Mouse (Mus musculus) activated CD4-positive, CD25-positive, alpha-beta regulatory T cell, adult 4 months (primary cell): ENCODE measurements around the gene Pdcd11. TPM values are rescaled to one million over a fixed set of nuclear protein-coding genes. Genes with fewer than 3 reads are reported as not detected.

Experiments
- ATAC-seq: one replicate; pipeline ENCODE4 v1.8.0; 2017
- polyA plus RNA-seq, 2 experiments: library from polyadenylated mRNA; unstranded; fragments of 100-300 nt; shearing (Covaris generic); gene quantifications; one replicate each; pipeline ENCODE4 v1.2.1; 2017

Pdcd11 gene
- polyA plus RNA-seq, 2 experiments from 2014 or later = 6.5 to 7.7 TPM

DNA sequence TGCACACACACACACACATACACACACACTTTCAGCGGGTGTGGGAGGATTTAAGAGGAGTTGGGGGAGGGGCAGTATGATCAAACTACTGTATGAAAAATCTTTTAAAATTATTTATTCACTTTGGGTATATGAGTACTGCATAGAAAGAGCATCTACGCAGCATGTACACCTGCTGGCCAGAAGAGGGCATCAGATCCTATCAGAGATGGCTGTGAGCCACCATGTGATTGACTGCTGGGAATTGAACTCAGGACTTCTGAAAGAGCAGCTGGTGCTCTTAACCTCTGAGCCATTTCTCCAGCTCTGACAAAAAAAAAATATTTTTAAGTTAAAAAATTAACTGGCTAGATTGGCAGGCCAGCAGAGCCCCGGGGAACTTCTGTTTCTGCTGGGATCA lies 83.9 kb downstream of the Pdcd11 start:
- no peak for ATAC-seq

GRCm38 (mm10) chr19:47175472-47175871 lies 84.9 kb downstream of the Pdcd11 start:
- ATAC-seq = no peak

GRCm38 (mm10) chr19:47176916-47177505 lies 86.4 kb downstream of the Pdcd11 start:
- no peak for ATAC-seq

DNA sequence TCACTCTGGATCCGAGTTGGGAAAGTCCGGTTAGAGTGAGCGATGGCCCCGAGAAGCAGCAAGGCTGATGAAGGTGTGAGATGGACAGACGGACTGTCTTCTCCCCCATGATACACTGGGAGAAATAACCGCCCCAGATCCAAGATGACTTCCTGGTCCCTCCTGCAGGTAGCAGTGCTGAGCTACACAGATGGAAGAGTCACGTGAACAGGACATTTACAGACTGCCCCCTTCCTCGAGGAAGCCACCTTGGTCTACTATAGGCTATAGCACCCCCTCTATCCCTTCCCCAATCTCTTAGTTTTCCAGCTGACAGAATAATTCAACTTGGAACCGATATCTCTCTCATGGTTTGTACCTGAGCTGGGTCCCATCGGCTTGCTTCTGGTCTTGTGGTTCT lies 87.4 kb downstream of the Pdcd11 start:
- ATAC-seq = no peak

GRCm38 (mm10) chr19:47178431-47179271 lies 88.1 kb downstream of the Pdcd11 start, which contains the start of gene Neurl1a:
Gene Neurl1a (plus strand): TSS chr19:47178820.
- ATAC-seq = no peak

- no peak for ATAC-seq
Measured at GRCm38 (mm10) chr19:47179272-47179809, 88.8 kb downstream of the Pdcd11 start.

- no peak for ATAC-seq
Measured at GRCm38 (mm10) chr19:47180011-47180410, 89.4 kb downstream of the Pdcd11 start.

Other genes with a start within 250 kb of the Pdcd11 start
- not detected for gene Ina, start 76.1 kb upstream of the Pdcd11 start, polyA plus RNA-seq
- gene Nt5c2, start 75.6 kb upstream of the Pdcd11 start, polyA plus RNA-seq = 10 to 100 TPM; 22.6 to 25.4 TPM
- gene Pcgf6, start 39.9 kb upstream of the Pdcd11 start, polyA plus RNA-seq = 1 to 10 TPM; 6.5 to 8.6 TPM
- 1 to 10 TPM; 1.9 to 2.9 TPM for gene Taf5, start 23.0 kb upstream of the Pdcd11 start, polyA plus RNA-seq
- 100 to 1,000 TPM; 278 to 349 TPM for gene Usmg5, start 121 bp upstream of the Pdcd11 start, polyA plus RNA-seq
- gene Calhm2, start 47.5 kb downstream of the Pdcd11 start, polyA plus RNA-seq = 10 to 100 TPM in 1 of 2 experiments, 1 to 10 TPM in 1; 7.6 to 14.4 TPM
- gene Calhm1, start 53.5 kb downstream of the Pdcd11 start, polyA plus RNA-seq = not detected
- not detected for gene Calhm3, start 67.0 kb downstream of the Pdcd11 start, polyA plus RNA-seq
- gene Neurl1a, start 88.1 kb downstream of the Pdcd11 start, polyA plus RNA-seq = under 1 TPM in 1 of 2 experiments, not detected in 1; 0.32 TPM